Mouse (Mus musculus): ENCODE measurements at regions not wholly inside any gene's neighbourhood (a gene's known extent, or its start where the extent isn't known, plus 50 kb on each side); places are given as distances from the start of the nearest gene placed in this dataset.

DNA sequence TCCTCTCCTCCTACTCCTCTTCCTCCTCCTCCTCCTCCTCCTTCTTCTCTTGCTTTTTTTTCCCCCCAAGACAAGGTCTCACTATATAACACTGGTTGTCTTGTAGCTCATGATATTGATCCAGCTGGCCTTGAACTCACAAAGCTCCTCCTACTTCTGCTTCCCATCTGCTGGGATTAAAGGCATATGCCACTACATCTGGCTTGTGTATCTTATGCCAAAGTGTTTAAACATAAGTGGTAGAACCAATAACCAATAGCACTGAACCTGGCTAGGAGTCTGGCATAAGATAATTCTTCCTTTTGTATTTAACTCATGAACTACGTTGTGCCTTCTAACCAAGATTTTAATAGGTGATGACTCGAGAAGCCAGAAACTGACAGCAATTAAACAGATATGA lies 143.7 kb downstream of the Dusp6 start:
- Histone ChIP-seq H3K4me1 (ENCODE audit: control insufficient read depth) (no peaks in the 10 kb centered on the region), H3K4me3 (replicated peaks) (no peak overlapping the region), H3K27me3 (ENCODE audit: control insufficient read depth) (no peaks in the 10 kb centered on the region), H3K9me3 (ENCODE audit: control insufficient read depth, low read length) (peaks cover 12% of the 10 kb centered on the region), H3K36me3 (ENCODE audit: control insufficient read depth) (no peaks in the 10 kb centered on the region)
- TF ChIP-seq TAL1 (IDR thresholded peaks at IDR 0.05; ENCODE audit: low read length) (no peak), GATA1 (IDR thresholded peaks at IDR 0.05; ENCODE audit: low read length) (no peak)

- Histone ChIP-seq H3K9me3 (ENCODE audit: control insufficient read depth, low read length) (peaks cover 12% of the 10 kb centered on the region), H3K36me3 (ENCODE audit: control insufficient read depth) (no peaks in the 10 kb centered on the region), H3K4me1 (ENCODE audit: control insufficient read depth) (no peaks in the 10 kb centered on the region), H3K4me3 (replicated peaks) (no peak overlapping the region), H3K27me3 (ENCODE audit: control insufficient read depth) (no peaks in the 10 kb centered on the region)
- TF ChIP-seq TAL1 (IDR thresholded peaks at IDR 0.05; ENCODE audit: low read length) (no peak), GATA1 (IDR thresholded peaks at IDR 0.05; ENCODE audit: low read length) (no peak)
Observed at GRCm38 (mm10) chr10:99408786-99409185, 145.8 kb downstream of the Dusp6 start.

GRCm38 (mm10) chr10:99409744-99410143 lies 146.7 kb downstream of the Dusp6 start:
- Histone ChIP-seq H3K9me3 (ENCODE audit: control insufficient read depth, low read length) (peaks cover 12% of the 10 kb centered on the region), H3K4me1 (ENCODE audit: control insufficient read depth) (no peaks in the 10 kb centered on the region), H3K4me3 (replicated peaks) (no peak overlapping the region), H3K36me3 (ENCODE audit: control insufficient read depth) (no peaks in the 10 kb centered on the region), H3K27me3 (ENCODE audit: control insufficient read depth) (no peaks in the 10 kb centered on the region)
- no peak for TF ChIP-seq GATA1 (IDR thresholded peaks at IDR 0.05; ENCODE audit: low read length)
- no peak for TF ChIP-seq TAL1 (IDR thresholded peaks at IDR 0.05; ENCODE audit: low read length)

GRCm38 (mm10) chr10:99410754-99411153 lies 147.7 kb downstream of the Dusp6 start:
- TF ChIP-seq GATA1 (IDR thresholded peaks at IDR 0.05; ENCODE audit: low read length) (no peak), TAL1 (IDR thresholded peaks at IDR 0.05; ENCODE audit: low read length) (no peak)
- no peak overlapping the region for H3K4me3 ChIP-seq (replicated peaks)
- no peaks in the 10 kb centered on the region for H3K27me3 ChIP-seq (ENCODE audit: control insufficient read depth)
- H3K9me3 ChIP-seq (ENCODE audit: control insufficient read depth, low read length), result peaks cover 14% of the 10 kb centered on the region
- no peaks in the 10 kb centered on the region for H3K36me3 ChIP-seq (ENCODE audit: control insufficient read depth)
- H3K4me1 ChIP-seq (ENCODE audit: control insufficient read depth), result no peaks in the 10 kb centered on the region

DNA sequence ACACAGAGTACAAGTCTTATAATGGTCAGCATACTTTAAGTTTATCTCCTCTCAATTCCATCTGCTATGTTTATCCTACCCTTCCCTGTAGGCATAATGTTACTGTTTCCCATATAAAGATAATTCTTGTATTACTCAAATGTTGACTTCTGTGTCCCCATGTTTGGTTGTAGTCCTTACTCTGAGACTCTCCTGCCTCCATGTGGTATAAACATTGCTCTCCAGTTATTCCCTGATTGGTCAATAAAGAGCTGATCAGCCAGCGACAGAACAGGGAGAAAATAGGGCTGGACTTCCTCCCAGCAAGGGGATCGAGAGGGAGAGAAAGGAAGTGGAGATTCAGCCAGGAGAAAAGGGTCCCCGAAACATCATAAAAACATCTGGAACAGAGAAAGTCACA lies 150.4 kb downstream of the Dusp6 start:
- no peaks in the 10 kb centered on the region for H3K36me3 ChIP-seq (ENCODE audit: control insufficient read depth)
- no peak overlapping the region for H3K4me3 ChIP-seq (replicated peaks)
- peaks cover 9% of the 10 kb centered on the region for H3K9me3 ChIP-seq (ENCODE audit: control insufficient read depth, low read length)
- no peak for TF ChIP-seq GATA1 (IDR thresholded peaks at IDR 0.05; ENCODE audit: low read length)
- TF ChIP-seq TAL1 (IDR thresholded peaks at IDR 0.05; ENCODE audit: low read length), result no peak
- no peaks in the 10 kb centered on the region for H3K4me1 ChIP-seq (ENCODE audit: control insufficient read depth)
- no peaks in the 10 kb centered on the region for H3K27me3 ChIP-seq (ENCODE audit: control insufficient read depth)

DNA sequence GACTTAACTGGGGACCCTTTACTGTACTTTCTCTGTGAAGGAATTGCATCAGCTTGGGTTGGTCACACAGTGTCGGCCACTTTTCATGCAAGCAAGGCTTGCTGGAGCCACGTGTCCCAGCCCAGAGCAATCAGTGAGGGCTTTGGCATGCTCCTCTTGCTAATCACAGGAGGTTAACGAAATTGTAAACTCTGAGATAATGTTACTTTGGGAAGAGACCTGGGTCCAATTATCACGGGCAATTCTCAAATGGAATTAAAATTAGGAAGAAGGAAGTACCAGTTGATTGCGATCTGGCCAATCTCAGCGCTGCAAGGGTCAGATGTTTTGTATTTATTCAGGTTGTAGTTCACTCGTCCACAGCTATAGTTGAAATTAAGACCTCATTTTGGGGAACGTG lies 153.2 kb downstream of the Dusp6 start:
- H3K36me3 ChIP-seq (ENCODE audit: control insufficient read depth), result no peaks in the 10 kb centered on the region
- no peaks in the 10 kb centered on the region for H3K27me3 ChIP-seq (ENCODE audit: control insufficient read depth)
- H3K4me3 ChIP-seq (replicated peaks), result no peak overlapping the region
- TF ChIP-seq TAL1 (IDR thresholded peaks at IDR 0.05; ENCODE audit: low read length), result no peak
- TF ChIP-seq GATA1 (IDR thresholded peaks at IDR 0.05; ENCODE audit: low read length), result no peak
- no peaks in the 10 kb centered on the region for H3K4me1 ChIP-seq (ENCODE audit: control insufficient read depth)
- peaks cover 2% of the 10 kb centered on the region; the same call in 1 of the 2 replicates for H3K9me3 ChIP-seq (ENCODE audit: control insufficient read depth, low read length)

GRCm38 (mm10) chr10:99416896-99417479 lies 154.0 kb downstream of the Dusp6 start:
- H3K4me3 ChIP-seq (replicated peaks), result no peak overlapping the region
- no peak for TF ChIP-seq GATA1 (IDR thresholded peaks at IDR 0.05; ENCODE audit: low read length)
- TF ChIP-seq TAL1 (IDR thresholded peaks at IDR 0.05; ENCODE audit: low read length), result no peak
- H3K36me3 ChIP-seq (ENCODE audit: control insufficient read depth), result no peaks in the 10 kb centered on the region
- H3K27me3 ChIP-seq (ENCODE audit: control insufficient read depth), result no peaks in the 10 kb centered on the region
- H3K9me3 ChIP-seq (ENCODE audit: control insufficient read depth, low read length), result peaks cover 2% of the 10 kb centered on the region; the same call in 1 of the 2 replicates
- H3K4me1 ChIP-seq (ENCODE audit: control insufficient read depth), result no peaks in the 10 kb centered on the region

DNA sequence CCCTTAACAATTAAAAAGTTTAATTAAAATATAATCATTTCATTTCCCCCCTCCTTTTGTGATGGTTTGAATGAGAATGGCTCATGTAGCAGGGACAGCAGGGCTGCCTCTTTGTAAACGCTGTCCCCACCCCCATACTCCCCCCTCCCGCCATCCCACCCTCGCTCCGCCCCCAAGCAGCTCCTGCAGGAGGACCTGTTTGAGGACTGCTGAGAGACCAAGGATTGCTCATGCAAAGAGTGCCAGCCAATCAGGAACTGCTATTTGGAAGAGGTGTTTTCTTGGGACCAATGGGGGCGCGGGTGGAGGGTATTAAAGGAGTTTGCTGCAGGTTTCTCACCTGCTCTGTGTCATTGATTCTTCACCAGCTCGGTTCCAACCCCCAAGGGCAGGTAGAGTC lies 154.6 kb downstream of the Dusp6 start:
- Histone ChIP-seq H3K4me1 (ENCODE audit: control insufficient read depth) (no peaks in the 10 kb centered on the region), H3K4me3 (replicated peaks) (no peak overlapping the region), H3K9me3 (ENCODE audit: control insufficient read depth, low read length) (peaks cover 2% of the 10 kb centered on the region; the same call in 1 of the 2 replicates), H3K27me3 (ENCODE audit: control insufficient read depth) (no peaks in the 10 kb centered on the region), H3K36me3 (ENCODE audit: control insufficient read depth) (no peaks in the 10 kb centered on the region)
- TF ChIP-seq TAL1 (IDR thresholded peaks at IDR 0.05; ENCODE audit: low read length) (no peak), GATA1 (IDR thresholded peaks at IDR 0.05; ENCODE audit: low read length) (no peak)

- no peak overlapping the region for H3K4me3 ChIP-seq (replicated peaks)
- TF ChIP-seq GATA1 (IDR thresholded peaks at IDR 0.05; ENCODE audit: low read length) (no peak), TAL1 (IDR thresholded peaks at IDR 0.05; ENCODE audit: low read length) (no peak)
- H3K27me3 ChIP-seq (ENCODE audit: control insufficient read depth), result no peaks in the 10 kb centered on the region
- no peaks in the 10 kb centered on the region for H3K4me1 ChIP-seq (ENCODE audit: control insufficient read depth)
- no peaks in the 10 kb centered on the region for H3K36me3 ChIP-seq (ENCODE audit: control insufficient read depth)
- peaks cover 2% of the 10 kb centered on the region; the same call in 1 of the 2 replicates for H3K9me3 ChIP-seq (ENCODE audit: control insufficient read depth, low read length)
Observed at GRCm38 (mm10) chr10:99418497-99418896, 155.5 kb downstream of the Dusp6 start.

DNA sequence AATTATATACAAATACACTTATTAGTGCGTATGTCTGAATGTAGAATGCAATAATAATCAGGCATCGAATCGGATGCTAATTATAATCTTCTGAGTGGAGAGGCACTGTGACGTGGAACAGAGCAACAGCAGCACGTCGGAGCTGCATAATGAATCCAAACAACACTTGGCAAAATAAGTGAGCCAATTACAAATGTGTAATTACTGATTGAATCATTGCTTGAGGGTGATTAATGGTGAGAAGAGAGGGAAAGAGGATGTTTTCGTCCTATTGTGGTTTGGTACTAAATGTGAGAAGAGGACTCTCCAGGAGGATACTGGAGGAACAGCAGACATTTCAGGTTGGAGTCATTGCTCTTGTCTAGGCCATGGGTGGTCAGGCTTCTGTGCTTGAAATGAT lies 156.5 kb downstream of the Dusp6 start:
- Histone ChIP-seq H3K9me3 (ENCODE audit: control insufficient read depth, low read length) (peaks cover 2% of the 10 kb centered on the region; the same call in 1 of the 2 replicates), H3K36me3 (ENCODE audit: control insufficient read depth) (no peaks in the 10 kb centered on the region), H3K27me3 (ENCODE audit: control insufficient read depth) (no peaks in the 10 kb centered on the region), H3K4me3 (replicated peaks) (no peak overlapping the region), H3K4me1 (ENCODE audit: control insufficient read depth) (no peaks in the 10 kb centered on the region)
- TF ChIP-seq TAL1 (IDR thresholded peaks at IDR 0.05; ENCODE audit: low read length) (no peak), GATA1 (IDR thresholded peaks at IDR 0.05; ENCODE audit: low read length) (no peak)
